Mouse (Mus musculus) left cerebral cortex, adult 11 months (tissue): Measurements from ENCODE around the gene Agbl4.

Experiments used
- DNase-seq: peaks from one replicate; pipeline ENCODE4 v3.0.0; 2022; ENCODE audit warnings: low spot score

Agbl4 gene

DNA sequence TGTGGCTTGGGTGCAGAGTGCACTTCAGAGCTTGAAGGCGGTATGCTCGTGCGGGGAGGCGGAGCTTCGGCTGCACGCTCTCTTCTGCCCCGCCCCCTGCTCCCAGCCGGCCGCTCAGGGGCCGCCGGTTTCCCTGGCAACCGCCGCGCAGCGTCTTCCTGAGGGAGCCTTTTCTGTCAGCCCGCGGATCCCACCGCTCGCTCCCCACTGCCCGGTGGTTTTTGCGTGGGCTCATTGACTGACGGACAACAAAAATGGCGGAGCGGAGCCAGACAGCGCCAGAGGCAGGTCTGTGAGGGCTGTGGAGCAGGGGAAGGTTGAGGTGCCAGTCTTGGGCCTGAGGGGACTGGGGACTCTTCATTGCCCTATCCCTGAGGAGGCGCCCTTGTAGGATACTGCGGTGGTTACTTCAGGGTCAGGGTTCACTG lies at the start of gene Agbl4:
Gene Agbl4 (plus strand): TSS at position 44 of the 428 bp plus-strand sequence.
- DNase-seq, result peak; percentile 41

DNA sequence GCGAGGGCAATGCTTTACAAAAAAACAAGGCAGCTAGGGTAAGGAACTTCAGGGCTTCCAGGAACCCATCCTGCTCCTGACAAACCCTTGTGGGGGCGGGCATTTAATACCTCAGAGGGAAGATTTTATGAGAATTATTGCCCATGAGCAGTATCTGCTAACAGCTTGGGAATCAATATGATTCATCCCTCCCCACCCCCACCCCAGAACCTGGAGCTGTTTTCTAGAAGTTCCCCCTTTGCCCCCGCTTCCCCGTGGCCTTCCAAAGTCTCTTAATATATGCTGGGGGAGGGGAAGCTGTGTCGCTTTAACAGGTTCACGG lies 46.6 kb upstream of the Agbl4 start:
- no peak for DNase-seq

- peak; percentile 24 for DNase-seq
Observed at GRCm38 (mm10) chr4:110351178-110352000, 46.1 kb upstream of the Agbl4 start, which contains the start of gene Elavl4. TSS of gene Elavl4 (minus strand) at chr4:110351909.

- DNase-seq, result no peak
Observed at GRCm38 (mm10) chr4:110352001-110352369, 45.5 kb upstream of the Agbl4 start.

GRCm38 (mm10) chr4:110360568-110360967 lies 36.9 kb upstream of the Agbl4 start:
- DNase-seq, result no peak

GRCm38 (mm10) chr4:110396221-110396620 lies 1.2 kb upstream of the Agbl4 start:
- no peak for DNase-seq

DNA sequence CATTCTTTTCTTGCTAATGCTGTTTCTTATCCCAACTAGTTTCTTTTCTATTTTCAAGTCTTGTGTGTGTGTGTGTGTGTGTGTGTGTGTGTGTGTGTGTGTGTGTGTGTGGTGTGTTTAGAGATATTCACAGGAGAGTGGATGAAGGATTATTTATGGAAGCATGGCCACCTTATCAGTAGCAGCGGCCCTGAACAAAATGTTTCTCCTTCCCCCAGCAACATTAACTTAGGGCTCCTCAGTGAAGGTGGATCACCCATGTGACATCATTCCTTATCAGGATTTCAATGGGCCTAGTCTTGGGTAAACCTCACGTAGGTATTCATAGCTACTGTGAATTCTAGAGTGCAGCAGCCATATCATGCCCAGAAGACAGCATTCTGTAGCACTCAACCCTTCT lies 22.8 kb downstream of the Agbl4 start:
- DNase-seq, result no peak

DNA sequence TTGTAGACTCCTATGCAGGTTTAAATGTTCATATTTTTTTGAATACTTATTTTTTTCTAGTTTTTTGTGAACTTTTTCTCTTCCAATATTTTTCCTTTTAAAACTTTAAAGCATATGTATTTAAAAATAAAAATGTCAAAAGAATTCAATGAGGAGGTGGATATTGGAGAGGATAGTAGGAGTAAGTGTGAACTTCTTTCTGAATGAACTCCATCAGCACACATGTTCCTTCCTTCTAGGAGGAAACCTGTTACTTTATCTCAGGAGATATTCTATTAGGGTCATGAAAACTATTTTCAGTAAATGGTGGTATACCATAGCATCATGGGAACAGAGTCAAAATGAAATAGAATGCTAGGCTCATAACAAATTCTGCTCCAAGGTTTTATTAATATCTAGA lies 30.2 kb downstream of the Agbl4 start:
- DNase-seq, result no peak

GRCm38 (mm10) chr4:110494371-110494770 lies 96.9 kb downstream of the Agbl4 start:
- DNase-seq, result no peak

DNA sequence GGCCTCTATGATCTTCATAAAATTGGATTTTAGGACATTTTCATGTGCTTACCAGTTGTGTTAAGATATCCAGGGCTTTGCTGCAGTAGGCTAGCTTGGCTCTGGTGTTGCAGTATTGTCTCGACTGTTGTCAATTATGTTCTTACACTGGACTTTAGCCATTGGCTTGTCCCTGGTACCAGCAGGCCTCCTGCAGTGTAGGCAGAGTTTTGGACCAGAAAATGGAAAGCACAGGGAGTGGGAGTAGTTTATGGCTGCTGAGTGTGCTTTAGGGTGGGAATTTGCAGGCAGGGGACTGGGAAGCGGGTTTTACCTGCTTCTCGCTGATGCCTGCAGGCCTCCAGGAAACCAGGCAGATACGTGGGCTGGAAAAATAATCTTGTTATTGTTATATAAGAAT lies 132.3 kb downstream of the Agbl4 start:
- no peak for DNase-seq

- DNase-seq, result no peak
Observed at GRCm38 (mm10) chr4:110549223-110549622, 151.8 kb downstream of the Agbl4 start.

DNA sequence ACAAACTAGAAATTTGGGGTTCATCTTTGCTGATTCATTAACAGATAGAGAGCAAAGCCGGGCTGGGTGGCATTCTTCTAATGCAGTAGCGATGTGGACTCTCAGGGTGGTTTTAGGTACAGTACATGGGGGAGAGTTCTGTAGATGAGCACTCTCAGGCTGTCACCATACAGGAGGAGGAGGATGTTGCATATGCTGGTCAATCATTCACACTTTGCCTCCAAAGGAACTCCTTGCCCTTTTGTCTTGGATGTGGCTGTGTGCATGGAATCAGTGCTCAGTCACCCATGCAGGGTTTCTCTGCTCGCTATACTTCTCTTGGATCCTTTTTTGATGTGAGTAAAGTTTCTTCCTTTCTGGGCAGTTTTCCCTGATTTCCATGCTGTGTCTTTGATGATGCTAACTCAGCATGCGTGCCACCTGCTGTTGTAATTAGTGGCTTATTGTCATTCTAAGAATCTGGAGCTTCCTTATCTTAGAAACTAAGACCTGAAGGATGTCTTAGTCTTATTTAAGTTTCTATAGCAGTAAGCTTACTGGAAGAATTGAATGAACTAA lies 200.3 kb downstream of the Agbl4 start:
- no peak for DNase-seq

DNA sequence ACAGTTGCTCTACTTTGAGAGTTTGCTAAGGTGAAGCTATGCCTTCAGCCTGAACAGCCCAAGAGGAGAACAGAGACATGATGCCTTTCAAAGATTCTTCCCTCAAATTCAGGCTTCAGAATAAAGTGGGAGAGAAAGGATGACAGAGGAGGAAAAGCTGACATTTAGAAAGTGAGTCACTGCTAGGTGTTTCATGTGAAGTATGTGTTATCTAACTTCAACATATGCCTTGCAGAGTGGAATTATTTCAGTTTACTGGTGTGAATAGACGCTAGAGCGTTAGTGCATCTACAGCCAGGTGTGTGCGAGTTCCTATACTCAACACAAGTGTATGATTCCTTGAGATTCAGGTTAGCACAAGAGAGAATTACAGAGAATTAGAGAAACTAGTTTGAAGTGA lies 244.0 kb downstream of the Agbl4 start:
- DNase-seq, result no peak

DNA sequence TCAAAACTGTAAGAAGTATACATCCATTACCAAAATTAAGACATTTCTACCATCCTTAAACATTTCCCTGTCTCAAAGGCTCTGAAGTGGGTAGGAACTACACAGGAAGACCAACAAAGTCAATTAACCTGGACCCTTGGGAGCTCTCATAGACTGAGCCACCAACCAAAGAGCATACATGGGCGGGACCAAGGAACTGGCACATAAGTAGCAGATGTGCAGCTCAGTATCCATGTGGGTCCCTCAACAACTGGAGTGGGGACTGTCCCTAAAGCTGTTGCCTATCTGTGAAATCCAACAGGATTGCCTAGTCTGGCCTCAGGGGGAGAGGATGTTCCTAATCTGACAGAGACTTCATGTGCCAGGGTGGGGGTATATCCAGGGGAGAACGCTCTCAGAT lies 265.5 kb downstream of the Agbl4 start:
- no peak for DNase-seq

GRCm38 (mm10) chr4:110674121-110674520 lies 276.7 kb downstream of the Agbl4 start:
- no peak for DNase-seq

GRCm38 (mm10) chr4:110735141-110735540 lies 337.7 kb downstream of the Agbl4 start:
- DNase-seq, result no peak

- DNase-seq, result peak; percentile 4
Observed at GRCm38 (mm10) chr4:110757941-110758340, 360.5 kb downstream of the Agbl4 start.

DNA sequence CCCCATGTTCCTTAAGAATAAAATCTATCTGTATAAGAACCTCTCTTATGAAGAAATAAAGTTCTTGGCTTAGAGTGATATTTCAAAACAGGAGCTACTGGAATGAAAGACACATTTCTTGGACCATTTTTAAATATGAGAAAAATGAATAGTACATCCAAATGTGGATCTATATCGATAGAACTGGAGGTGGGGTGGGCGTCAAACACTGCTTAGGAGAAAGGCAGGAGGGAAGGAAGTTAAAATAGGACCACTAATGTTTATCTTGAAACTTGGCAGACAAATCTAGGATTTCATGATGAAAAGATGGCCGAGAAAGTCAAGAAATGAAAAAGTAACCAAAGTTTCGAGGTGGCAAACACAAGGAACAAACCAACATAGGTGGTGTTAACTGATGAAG lies 391.1 kb downstream of the Agbl4 start:
- DNase-seq, result no peak

DNA sequence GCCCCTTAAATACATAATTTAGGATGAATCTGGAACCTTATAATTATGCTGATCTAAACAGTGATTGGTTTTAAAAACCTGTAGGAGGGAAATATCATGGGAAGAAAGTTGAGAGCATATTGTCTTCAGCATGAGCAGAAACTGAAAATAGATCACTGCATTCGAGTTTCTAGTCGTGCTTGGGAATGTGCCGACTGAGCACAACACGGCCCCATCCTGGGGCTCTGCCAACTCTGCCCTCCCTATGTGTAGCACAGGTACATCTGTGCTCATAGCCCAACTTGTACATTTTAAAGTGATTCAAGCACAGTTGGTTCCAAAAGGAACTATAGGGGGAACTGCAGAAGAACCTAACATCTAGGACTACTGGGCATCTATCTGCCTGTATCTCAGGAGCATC lies 402.4 kb downstream of the Agbl4 start:
- peak; percentile 39 for DNase-seq

DNA sequence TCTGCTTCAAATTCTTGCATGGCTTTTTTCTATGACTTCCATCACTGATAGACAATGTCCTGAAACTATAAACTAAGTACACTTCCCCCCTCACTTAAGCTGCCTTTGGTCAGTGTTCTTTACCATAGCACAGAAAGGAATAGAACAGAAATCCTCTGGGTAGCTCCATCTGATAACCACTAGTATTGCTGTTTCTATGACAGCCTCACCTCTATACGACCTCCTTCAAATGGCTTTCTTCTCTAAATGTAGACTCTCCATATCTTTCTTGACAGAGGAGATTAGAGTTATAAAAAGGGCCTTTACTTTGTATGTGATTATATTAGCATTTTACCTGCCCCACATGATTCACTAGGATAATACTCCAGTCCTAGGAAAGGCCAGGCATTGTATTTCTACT lies 413.5 kb downstream of the Agbl4 start:
- DNase-seq, result no peak

DNA sequence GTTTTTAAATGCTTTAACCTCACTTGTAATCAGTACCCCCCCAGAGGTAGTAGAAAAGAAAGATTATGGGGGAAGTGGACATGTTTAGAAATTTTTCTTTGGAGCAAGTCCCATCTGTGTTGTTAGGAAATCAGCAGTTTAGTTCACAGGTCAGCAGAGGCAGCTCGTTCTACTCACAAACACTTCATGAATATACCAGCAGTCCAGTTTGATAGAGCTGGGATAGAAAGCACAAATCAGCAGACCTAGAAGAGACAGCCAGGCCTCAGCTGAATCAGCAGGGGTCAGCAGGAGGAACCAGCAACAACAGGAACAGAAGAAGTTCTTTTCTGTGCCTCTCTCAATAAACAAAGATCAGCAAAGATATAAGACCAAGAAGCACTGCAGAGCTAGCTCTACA lies 435.3 kb downstream of the Agbl4 start:
- no peak for DNase-seq

DNA sequence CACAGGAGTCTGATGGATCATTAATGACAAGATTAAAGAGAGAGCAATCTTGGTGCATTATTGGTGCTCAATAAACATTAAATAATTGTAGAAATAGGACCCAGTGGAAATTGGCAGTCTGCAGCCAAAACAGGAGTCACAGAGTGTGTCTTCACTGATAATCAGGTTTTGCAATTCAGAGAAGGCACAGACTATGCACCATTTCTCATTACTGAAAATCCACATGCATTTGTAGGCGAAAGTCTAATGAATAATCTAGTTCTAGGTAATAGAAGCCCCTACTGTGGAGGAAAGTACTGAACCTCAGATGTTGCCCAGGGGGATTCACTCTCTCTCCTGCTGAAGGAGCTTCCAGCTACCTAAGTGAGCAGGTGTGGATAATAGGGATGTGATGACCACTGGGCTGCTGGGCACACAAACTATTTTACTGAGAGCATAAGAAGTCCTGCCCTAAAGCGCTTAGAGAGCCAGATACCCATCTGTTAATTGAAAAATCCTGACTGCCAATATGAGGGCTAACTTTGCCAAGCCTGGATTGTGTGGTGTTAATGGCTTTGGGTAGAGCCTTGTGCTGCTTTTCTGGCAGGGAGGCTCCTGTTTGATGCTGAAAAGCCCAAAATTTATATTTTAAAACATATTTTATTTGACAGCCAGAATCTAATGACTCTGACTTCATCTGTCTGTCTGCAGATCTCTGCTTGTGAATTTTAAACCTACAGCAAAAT lies 482.4 kb downstream of the Agbl4 start:
- no peak for DNase-seq

DNA sequence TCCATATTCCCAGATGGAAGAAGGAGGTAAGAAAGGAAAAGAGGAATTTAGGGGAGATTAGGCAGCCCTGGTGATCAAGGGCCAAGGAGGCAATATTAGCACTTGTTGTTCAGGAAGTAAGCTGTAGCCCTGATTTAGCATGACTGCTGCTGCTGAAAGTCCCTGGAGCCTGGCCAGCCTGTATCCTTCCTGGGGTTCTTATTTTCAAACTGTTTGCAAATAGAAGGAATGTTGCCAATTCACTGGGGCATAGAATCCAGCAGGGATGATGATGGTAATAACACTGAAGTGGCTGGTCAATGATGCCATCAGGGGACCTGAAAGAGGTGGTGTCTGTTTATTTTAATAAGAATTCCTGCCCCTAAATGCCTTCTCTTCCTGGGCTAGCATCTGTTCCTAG lies 518.6 kb downstream of the Agbl4 start:
- peak; percentile 7 for DNase-seq
